Mouse (Mus musculus) liver, adult 2 months (tissue): ENCODE measurements around the gene Serpina3g.

Source experiments
- CTCF ChIP-seq: fragments of 200-500 bp; IDR thresholded peaks from 2 replicates; pipeline ENCODE4 v1.5.1; 2011; ENCODE audit warnings: low read depth, low read length, control low read depth
- POLR2A ChIP-seq: fragments of 200-500 bp; IDR thresholded peaks from 2 replicates; pipeline ENCODE4 v1.6.1; 2011; ENCODE audit warnings: low read length, control low read depth; ENCODE audit not compliant: insufficient read depth; ENCODE audit errors: extremely low read depth

DNA sequence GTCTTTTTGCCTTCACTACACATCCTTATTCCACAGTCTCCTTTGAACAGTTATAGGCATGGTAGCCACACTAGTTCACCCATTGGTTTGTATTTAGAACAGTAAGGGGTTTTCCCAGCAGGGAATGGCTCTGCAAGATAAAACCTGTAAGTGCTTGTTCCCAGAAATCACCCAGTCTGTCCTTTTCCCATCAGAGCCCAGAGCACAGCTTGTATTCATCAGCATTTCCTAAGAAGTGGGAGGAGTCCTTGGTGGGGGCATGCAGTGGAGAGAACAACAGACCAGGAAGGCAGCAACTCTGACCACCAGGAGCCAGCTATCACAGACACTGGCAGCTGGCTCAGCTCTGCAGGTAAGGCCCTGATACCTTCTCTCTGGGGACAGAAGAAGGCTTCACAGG, 26.8 kb downstream of the Serpina3g start, which contains the start of gene Serpina3i:
- TF ChIP-seq CTCF (no peak), POLR2A (no peak)
